Mouse (Mus musculus) stomach, postnatal 0 days (tissue): ENCODE results near the gene Pdcd6ip. TPM values are rescaled to one million over a fixed set of nuclear protein-coding genes. Genes with fewer than 3 reads are reported as not detected.

ENCODE experiments used
- ATAC-seq: fragments of 200-750 bp; cut with Nextera tagmentation; 2 replicates; pipeline ENCODE4 v1.8.0; 2017; ENCODE audit not compliant: low FRiP score, low TSS enrichment
- DNase-seq: peaks from one replicate; pipeline ENCODE4 v3.0.0-alpha.2; 2016; ENCODE audit warnings: low spot score
- H3K27ac ChIP-seq: fragments of 300-500 bp; sonication (generic); replicated peaks from 2 replicates; pipeline ENCODE4 v1.5.1; 2014; ENCODE audit warnings: mild to moderate bottlenecking, control low read depth
- H3K27me3 ChIP-seq: fragments of 300-500 bp; sonication (generic); 2 replicates; pipeline ENCODE4 v1.6.1; 2014; ENCODE audit warnings: low read length; ENCODE audit not compliant: control insufficient read depth, insufficient read depth
- H3K36me3 ChIP-seq: fragments of 300-500 bp; sonication (generic); 2 replicates; pipeline ENCODE4 v1.6.1; 2014; ENCODE audit warnings: low read length, mixed read lengths; ENCODE audit not compliant: control insufficient read depth, insufficient read depth
- H3K4me1 ChIP-seq: fragments of 300-500 bp; sonication (generic); replicated peaks from 2 replicates; pipeline ENCODE4 v1.6.1; 2014; ENCODE audit warnings: antibody characterized with exemption; ENCODE audit not compliant: control insufficient read depth, insufficient read depth
- H3K4me2 ChIP-seq: fragments of 300-500 bp; sonication (generic); replicated peaks from 2 replicates; pipeline ENCODE4 v1.6.1; 2014; ENCODE audit warnings: low read depth, mild to moderate bottlenecking, control low read depth, moderate library complexity
- H3K4me3 ChIP-seq: fragments of 300-500 bp; sonication (generic); 2 replicates; pipeline ENCODE4 v1.5.1; 2014; ENCODE audit warnings: low read depth, low read length, control low read depth
- H3K9ac ChIP-seq: fragments of 300-500 bp; sonication (generic); 2 replicates; pipeline ENCODE4 v1.6.1; 2014; ENCODE audit warnings: mild to moderate bottlenecking, low read length, control low read depth, mixed read lengths
- H3K9me3 ChIP-seq: fragments of 300-500 bp; sonication (generic); 2 replicates; pipeline ENCODE4 v1.6.1; 2016; ENCODE audit warnings: low read length; ENCODE audit not compliant: control insufficient read depth
- CTCF ChIP-seq: IDR thresholded peaks from 2 replicates; pipeline ENCODE4 v1.5.1; 2016; ENCODE audit warnings: antibody characterized with exemption, low read depth, mild to moderate bottlenecking, moderate library complexity
- EP300 ChIP-seq: optimal IDR thresholded peaks from 2 replicates; pipeline ENCODE3; 2016; ENCODE audit warnings: antibody characterized with exemption
- WGBS: fragments of 180-500 bp; shearing (Covaris S2); extraction: QIAGEN DNeasy Blood & Tissue Kit; methylation state at CpG from one replicate; pipeline ENCODE4 v1.1.7; 2014; 5-methylcytosine and 5-hydroxymethylcytosine counted together
- polyA plus RNA-seq: library from polyadenylated mRNA; unstranded; fragments of >200 nt; fragmentation: Nextera tagmentation; extraction: Ambion mirVana; gene quantifications from 2 replicates; pipeline ENCODE4 v1.2.1, GENCODE M21; 2015

Gene Pdcd6ip
- 69.4 and 70.8 TPM in 2 replicates for polyA plus RNA-seq

DNA sequence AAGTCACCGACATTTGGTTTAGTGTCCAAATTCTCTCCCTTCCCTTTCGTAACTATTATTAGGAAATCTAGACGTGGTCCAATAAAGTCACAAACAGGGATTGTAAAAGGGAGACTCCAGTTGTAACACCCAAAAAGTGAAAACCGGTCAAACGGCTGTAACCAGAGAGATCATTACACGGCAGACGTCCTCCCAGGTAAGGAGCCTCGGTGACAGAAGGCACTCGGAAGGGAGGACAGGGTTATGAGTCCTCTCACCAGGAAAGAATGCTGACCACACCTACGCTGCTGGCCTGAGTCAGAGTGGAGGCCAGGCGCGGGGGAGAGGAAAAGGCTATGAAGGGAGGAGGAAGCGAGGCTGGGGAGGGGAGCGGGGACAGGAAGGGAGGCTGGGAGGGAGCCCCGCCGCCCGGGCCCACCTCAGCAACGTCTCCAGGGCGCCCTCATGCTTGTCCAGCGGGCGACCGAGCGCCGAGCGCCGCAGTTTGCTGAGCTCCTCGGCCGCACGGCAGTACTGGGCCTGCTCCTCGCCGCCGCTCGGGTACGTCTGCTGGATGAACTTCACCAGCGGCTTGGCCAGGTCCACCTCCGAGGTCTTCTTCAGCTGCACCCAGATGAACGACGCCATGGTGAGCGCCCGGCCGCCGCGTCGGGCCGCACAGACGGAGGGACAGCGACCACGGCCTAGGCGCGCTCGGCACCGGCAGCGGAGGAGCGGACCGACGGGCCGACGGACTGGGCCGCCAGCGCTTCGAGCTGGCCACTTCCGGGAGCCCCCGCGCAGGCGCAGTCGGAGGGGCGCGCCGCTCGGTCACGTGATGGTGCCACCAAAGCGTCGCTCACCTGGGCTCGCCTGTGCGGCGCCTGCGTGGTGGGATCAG, at the start of gene Pdcd6ip:
Gene Pdcd6ip, minus strand, starts transcription at position 779 of the 880 bp plus-strand sequence.
- Histone ChIP-seq H3K9me3 (no peaks in the 10 kb centered on the region), H3K36me3 (no peaks in the 10 kb centered on the region), H3K4me3 (peak within 1 kb of the TSS; percentile 99), H3K9ac (peak within 1 kb of the TSS; percentile 99), H3K4me1 (peaks cover 3% of the 10 kb centered on the region; the same call in 1 of the 2 replicates), H3K27ac (peak within 1 kb of the TSS; percentile 99), H3K4me2 (peak within 1 kb of the TSS; percentile 65), H3K27me3 (no peaks in the 10 kb centered on the region)
- ATAC-seq: peak; percentile 94
- WGBS: under 1% methylated on average over 70 of the region's 77 CpGs
- peak; percentile 94 for DNase-seq
- peak; percentile 6; the same call in 1 of the 2 replicates for TF ChIP-seq CTCF
- no peak for TF ChIP-seq EP300

DNA sequence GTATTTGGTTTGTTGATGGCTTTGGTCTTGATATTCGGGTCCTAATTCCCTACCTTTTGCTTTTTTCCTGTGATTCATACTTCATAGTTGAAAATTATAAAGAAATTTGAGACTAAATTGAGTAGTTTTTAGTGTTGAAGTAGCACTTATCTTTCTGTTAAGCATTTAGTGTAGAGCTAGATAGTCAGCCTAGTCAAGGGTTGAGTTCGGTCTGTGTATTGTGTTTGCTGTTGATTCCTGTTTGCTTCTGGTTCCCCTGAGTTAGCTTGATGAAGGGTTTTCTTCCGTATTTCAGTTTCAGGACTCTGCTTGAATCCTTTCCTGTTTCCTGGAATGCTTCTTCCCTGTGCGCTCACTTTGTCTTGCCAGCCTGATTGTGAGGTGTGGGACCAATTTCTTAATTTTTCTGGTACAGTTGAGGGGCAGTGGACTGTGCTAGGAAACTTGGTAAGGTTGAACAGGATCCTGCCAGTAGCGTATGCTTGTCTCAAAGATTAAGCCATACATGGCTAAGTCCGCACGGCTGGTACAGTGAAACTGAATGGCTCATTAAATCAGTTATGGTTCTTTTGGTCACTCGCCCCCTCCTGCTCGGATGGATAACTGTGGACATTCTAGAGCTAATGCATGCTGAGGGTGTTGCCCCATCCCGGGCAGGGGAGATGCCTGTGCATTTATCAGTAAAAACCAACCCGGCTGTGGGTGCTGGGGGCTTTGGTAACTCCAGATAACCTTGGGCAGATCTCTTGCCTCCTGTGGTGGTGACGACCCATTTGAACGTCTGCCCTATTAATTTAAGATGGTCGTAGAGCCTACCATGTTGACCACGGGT, 48.0 kb upstream of the Pdcd6ip start:
- Histone ChIP-seq H3K9ac (no peak overlapping the region), H3K36me3 (no peaks in the 10 kb centered on the region), H3K27me3 (no peaks in the 10 kb centered on the region), H3K4me3 (no peak overlapping the region), H3K9me3 (no peaks in the 10 kb centered on the region), H3K4me2 (no peak overlapping the region), H3K4me1 (no peaks in the 10 kb centered on the region), H3K27ac (no peak overlapping the region)
- WGBS: 89% methylated on average over 15 of the region's 15 CpGs
- no peak for TF ChIP-seq CTCF
- TF ChIP-seq EP300: no peak
- ATAC-seq: no peak
- no peak for DNase-seq

DNA sequence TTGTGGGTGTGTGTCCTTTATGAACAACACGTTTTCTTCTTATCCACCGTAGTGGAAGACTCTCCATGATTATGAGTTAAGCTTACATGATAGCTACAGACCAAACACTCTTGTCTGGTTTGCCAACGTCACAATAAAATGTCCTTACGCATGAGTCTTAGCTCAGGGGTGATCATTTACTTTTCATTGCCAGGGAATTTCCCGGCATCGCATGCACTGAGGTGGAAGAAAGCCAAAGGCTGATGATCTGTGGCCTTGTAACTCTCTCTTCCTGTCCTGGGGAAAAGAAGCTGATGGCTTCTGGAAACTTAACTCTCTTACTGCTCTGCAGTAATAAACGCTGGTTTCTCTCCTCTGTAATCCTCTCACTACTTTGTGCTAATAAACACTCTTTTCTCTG, 41.3 kb upstream of the Pdcd6ip start:
- TF ChIP-seq CTCF: no peak
- TF ChIP-seq EP300: no peak
- DNase-seq: no peak
- WGBS: 51% methylated on average over 7 of the region's 7 CpGs

DNA sequence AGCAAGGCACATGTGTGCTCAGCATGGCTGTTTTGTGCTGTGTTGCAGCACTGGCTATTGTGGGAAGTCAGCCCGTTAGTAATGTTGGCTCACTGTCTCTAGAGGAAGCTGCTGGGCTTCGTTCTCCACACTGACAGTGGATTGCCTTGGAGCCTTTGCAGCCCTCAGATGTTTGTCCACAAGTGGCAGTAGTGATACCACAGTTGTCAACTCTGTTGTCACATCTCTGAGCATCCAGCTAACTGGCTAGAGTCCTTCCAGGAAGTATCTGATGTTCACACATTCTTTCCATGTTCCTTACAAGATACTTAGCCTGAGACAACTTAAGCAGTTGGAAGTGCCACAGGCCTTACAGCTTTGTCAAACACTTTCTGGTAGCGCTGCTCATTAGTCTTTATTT, 35.2 kb upstream of the Pdcd6ip start:
- Histone ChIP-seq H3K4me3 (no peak overlapping the region), H3K4me2 (no peak overlapping the region), H3K27me3 (no peaks in the 10 kb centered on the region), H3K9me3 (no peaks in the 10 kb centered on the region), H3K36me3 (no peaks in the 10 kb centered on the region), H3K27ac (no peak overlapping the region), H3K9ac (no peak overlapping the region), H3K4me1 (peaks cover 7% of the 10 kb centered on the region; the same call in 1 of the 2 replicates)
- WGBS: 48% methylated on average over 3 of the region's 3 CpGs
- DNase-seq: no peak
- no peak for ATAC-seq
- TF ChIP-seq CTCF (no peak), EP300 (no peak)

More for the DNA sequence above, 41.3 kb upstream of the Pdcd6ip start:
- no peak for ATAC-seq
- no peaks in the 10 kb centered on the region for H3K9me3 ChIP-seq
- no peak overlapping the region for H3K9ac ChIP-seq
- H3K4me2 ChIP-seq: no peak overlapping the region
- H3K27ac ChIP-seq: no peak overlapping the region
- H3K4me3 ChIP-seq: no peak overlapping the region
- H3K4me1 ChIP-seq: no peaks in the 10 kb centered on the region
- no peaks in the 10 kb centered on the region for H3K27me3 ChIP-seq
- H3K36me3 ChIP-seq: no peaks in the 10 kb centered on the region

DNA sequence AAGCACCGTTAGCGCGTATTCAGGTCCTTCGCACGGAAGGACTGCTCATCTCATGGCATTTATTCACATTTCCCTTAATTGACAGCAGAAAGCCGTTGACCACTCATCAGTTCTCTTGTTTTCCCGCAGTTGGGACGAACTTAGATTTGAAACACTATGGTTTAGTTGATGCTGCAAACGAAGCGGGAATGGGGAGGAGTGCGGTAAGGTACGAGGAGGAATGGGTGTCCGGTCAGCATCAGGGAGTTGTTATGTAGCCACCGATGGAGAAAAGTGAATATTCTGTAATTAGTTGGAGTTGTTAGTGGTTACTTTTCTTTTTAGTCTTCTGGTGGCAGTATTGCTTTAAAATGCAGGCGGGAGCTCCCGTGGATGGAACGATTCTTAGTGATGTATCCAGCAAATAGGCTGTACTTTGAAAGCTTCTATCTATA, 34.3 kb upstream of the Pdcd6ip start:
- Histone ChIP-seq H3K4me3 (peak overlapping the region; percentile 100), H3K9ac (peak overlapping the region; percentile 92; the same call in 1 of the 2 replicates), H3K27me3 (no peaks in the 10 kb centered on the region), H3K36me3 (no peaks in the 10 kb centered on the region), H3K27ac (no peak overlapping the region), H3K9me3 (no peaks in the 10 kb centered on the region), H3K4me1 (peaks cover 7% of the 10 kb centered on the region; the same call in 1 of the 2 replicates), H3K4me2 (peak overlapping the region; percentile 70)
- DNase-seq: no peak
- TF ChIP-seq EP300: no peak
- TF ChIP-seq CTCF: peak; percentile 74
- WGBS: 1% methylated on average over 17 of the region's 17 CpGs
- no peak for ATAC-seq
